Mouse (Mus musculus): ENCODE data around the gene Bcl7c.

DNA sequence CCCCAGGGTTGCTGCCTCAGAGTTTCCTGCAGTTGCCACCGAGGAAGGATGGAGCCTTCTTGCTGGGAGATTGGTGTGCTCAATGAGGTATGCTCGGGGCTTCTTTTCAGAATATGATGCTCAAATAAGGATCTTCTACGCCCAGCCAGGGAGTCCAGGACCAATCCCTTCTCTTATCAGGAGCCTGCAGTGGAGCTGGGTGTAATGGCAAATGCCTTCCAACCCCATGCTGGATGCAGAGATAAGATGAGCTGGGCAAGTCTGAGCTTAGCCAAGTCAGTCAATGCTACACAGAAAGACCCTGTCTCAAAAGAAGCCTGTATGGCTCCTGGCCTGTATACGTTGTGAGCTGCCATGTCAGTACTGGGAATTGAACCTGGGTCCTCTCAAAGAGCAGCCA lies 82.3 kb downstream of the Bcl7c start:
- TF ChIP-seq POLR2A (IDR thresholded peaks at IDR 0.05; ENCODE audit: insufficient read depth, low read depth, low read length) = no peak
- no peak for TF ChIP-seq CTCF (IDR thresholded peaks at IDR 0.05)
- TF ChIP-seq EP300 (IDR thresholded peaks at IDR 0.05; ENCODE audit: insufficient read depth, low read depth, low read length) = no peak
